8 mouse cellular contexts compared by ENCODE assay signal in the genomic region with DNA sequence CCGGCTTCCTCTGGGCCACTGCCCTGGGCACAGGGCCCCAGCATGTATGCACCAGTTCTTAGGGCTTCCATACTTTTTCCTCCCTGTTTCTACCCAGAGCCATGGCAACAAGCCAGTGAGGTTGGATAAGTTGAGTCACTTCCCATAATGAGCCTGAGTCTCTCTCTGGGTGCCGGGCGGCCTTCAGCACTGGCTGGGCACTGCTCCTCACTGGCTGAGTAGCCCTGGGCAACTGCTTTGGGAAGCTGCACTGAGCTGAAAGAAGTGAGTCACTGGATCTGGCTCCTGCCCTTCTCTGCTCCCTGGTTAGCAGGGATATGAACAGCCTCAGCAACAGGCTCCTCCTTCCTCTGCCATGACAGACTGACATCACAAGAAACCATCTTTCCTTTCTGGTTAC. TPM values are rescaled to one million over a fixed set of nuclear protein-coding genes. Genes with fewer than 3 reads are reported as not detected.
DNase-seq lines count a peak whose midpoint lies in the region; ATAC-seq lines count a peak whose summit lies in the region.

No protein-coding gene starts in this region.

- WGBS in heart, embryonic 13.5 days = 80% methylated on average over 3 of the region's 3 CpGs
- WGBS in lung, embryonic 16.5 days = 54% methylated on average over 3 of the region's 3 CpGs

- H3K4me1 ChIP-seq in heart, embryonic 13.5 days = peaks cover 54% of the 10 kb centered on the region
- H3K4me1 ChIP-seq in lung, embryonic 16.5 days (replicated peaks; ENCODE audit: control insufficient read depth, insufficient read depth, low read length) = peaks cover 57% of the 10 kb centered on the region

- no peak overlapping the region for H3K4me2 ChIP-seq in heart, embryonic 13.5 days
- no peak overlapping the region for H3K4me2 ChIP-seq in lung, embryonic 16.5 days (ENCODE audit: low read depth, low read length)

- no peak for ATAC-seq in heart, embryonic 13.5 days (ENCODE audit: extremely low read depth, insufficient number of reproducible peaks, low FRiP score, low TSS enrichment)
- ATAC-seq in lung, embryonic 16.5 days (ENCODE audit: low read depth) = no peak

- DNase-seq in cerebellum, adult 18-20 months = peak; percentile 38 to 45
- no peak for DNase-seq in cerebellum, postnatal 36 days
- DNase-seq in ovary, postnatal 36 days (ENCODE audit: low spot score) = peak; percentile 41
- DNase-seq in ovary, postnatal 14 days (ENCODE audit: low spot score) = no peak
- no peak for DNase-seq in retina, postnatal 1 day
- DNase-seq in right cerebral cortex, postnatal 36 days (ENCODE audit: low spot score in 2 of 2) = no peak

- H3K9me3 ChIP-seq in heart, embryonic 13.5 days = no peaks in the 10 kb centered on the region
- no peaks in the 10 kb centered on the region for H3K9me3 ChIP-seq in lung, embryonic 16.5 days (ENCODE audit: control insufficient read depth, low read length)

- peaks cover 21% of the 10 kb centered on the region for H3K36me3 ChIP-seq in heart, embryonic 13.5 days
- H3K36me3 ChIP-seq in lung, embryonic 16.5 days (ENCODE audit: control insufficient read depth, insufficient read depth, low read length) = 0 out of 2 replicates have a peak, but pooled peaks cover 2% of the 10 kb centered on the region

- no peaks in the 10 kb centered on the region for H3K27me3 ChIP-seq in heart, embryonic 13.5 days (replicated peaks)
- H3K27me3 ChIP-seq in lung, embryonic 16.5 days (ENCODE audit: control insufficient read depth, insufficient read depth, low read depth, low read length) = no peaks in the 10 kb centered on the region

- no peak overlapping the region for H3K4me3 ChIP-seq in heart, embryonic 13.5 days
- H3K4me3 ChIP-seq in lung, embryonic 16.5 days (ENCODE audit: low read length) = no peak overlapping the region

- H3K9ac ChIP-seq in heart, embryonic 13.5 days = no peak overlapping the region; the same call in 1 of the 2 replicates
- no peak overlapping the region; the same call in 1 of the 2 replicates for H3K9ac ChIP-seq in lung, embryonic 16.5 days (ENCODE audit: low read length)

- H3K27ac ChIP-seq in heart, embryonic 13.5 days (replicated peaks) = 0 out of 2 replicates have a peak overlapping the region, but pooled peaks have one; percentile 13
- H3K27ac ChIP-seq in lung, embryonic 16.5 days (ENCODE audit: low read length) = peak overlapping the region; percentile 84

RNA-seq across cellular contexts. Expression of gene Cyb5r3, which starts 5.8 kb away (rescaled TPM):
- polyA plus RNA-seq in heart, embryonic 13.5 days (2015; fragmentation: Nextera tagmentation; extraction: Ambion mirVana) = 127 and 137 TPM in 2 replicates
- 184 and 192 TPM in 2 replicates for polyA plus RNA-seq in lung, embryonic 16.5 days (2015; fragmentation: Nextera tagmentation; extraction: Ambion mirVana)

RNA-seq across cellular contexts. Expression of gene Poldip3, which starts 17.5 kb away (rescaled TPM):
- 73.9 and 74.2 TPM in 2 replicates for polyA plus RNA-seq in heart, embryonic 13.5 days (2015; fragmentation: Nextera tagmentation; extraction: Ambion mirVana)
- 137 TPM in 2 replicates for polyA plus RNA-seq in lung, embryonic 16.5 days (2015; fragmentation: Nextera tagmentation; extraction: Ambion mirVana)

RNA-seq across cellular contexts. Expression of gene Rrp7a, which starts 44.0 kb away (rescaled TPM):
- polyA plus RNA-seq in heart, embryonic 13.5 days (2015; fragmentation: Nextera tagmentation; extraction: Ambion mirVana) = 41.1 and 45.9 TPM in 2 replicates
- polyA plus RNA-seq in lung, embryonic 16.5 days (2015; fragmentation: Nextera tagmentation; extraction: Ambion mirVana) = 62.9 and 66.2 TPM in 2 replicates

Comparison
In these comparisons a context has a peak if more than half of its experiments do, and no peak if none do; other contexts are left out.
1. DNase-seq: peak in cerebellum, adult 18-20 months (2 of 2) and ovary, postnatal 36 days (single experiment); none in cerebellum, postnatal 36 days (0 of 2), ovary, postnatal 14 days (single experiment), retina, postnatal 1 day (single experiment) and right cerebral cortex, postnatal 36 days (0 of 2).